Comparison of ENCODE assay signal across 12 mouse cellular contexts in the genomic region with DNA sequence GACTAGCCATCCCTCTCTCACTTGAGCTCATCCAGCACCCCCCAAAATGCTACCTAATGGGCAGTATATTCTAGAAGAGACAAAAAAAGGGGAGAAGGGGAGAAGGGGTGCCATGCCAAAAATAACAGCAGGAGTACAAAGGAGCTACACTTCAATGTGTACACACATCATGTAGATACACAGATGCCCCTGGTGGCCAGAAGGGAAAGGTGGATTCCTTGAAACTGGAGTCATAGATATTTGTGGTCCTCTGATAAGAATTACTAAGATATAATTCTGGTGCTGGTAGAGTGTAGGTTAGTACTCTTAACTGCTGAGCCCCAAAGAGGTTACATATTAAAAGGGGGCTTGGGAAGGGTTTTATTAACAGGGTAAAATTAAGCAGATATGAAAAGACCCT. TPM values are rescaled to one million over a fixed set of nuclear protein-coding genes. Genes with fewer than 3 reads are reported as not detected.
DNase-seq lines count a peak whose midpoint lies in the region; TF ChIP-seq lines count a peak whose summit lies in the region.
"Had no signal": no experiment of that assay in that cellular context is flagged by ENCODE, and none has a peak within 500 bp of the region (broad histone marks: within the 10 kb centered on the region; RNA-seq: fewer than 3 reads in every experiment).

No protein-coding gene starts in this region.

- TF ChIP-seq CTCF in heart, adult 2 months (IDR thresholded peaks at IDR 0.05) = peak; percentile 60
- TF ChIP-seq CTCF in cerebellum, adult 2 months (IDR thresholded peaks at IDR 0.05; ENCODE audit: borderline replicate concordance, insufficient read depth, low read depth, low read length) = no peak

- DNase-seq in heart, adult 2 months = no peak
- no peak for DNase-seq in heart, postnatal 36 days
- DNase-seq in retina, embryonic 14.5 days (ENCODE audit: low spot score) = peak; percentile 25
- no peak for DNase-seq in retina, postnatal 1 day
- DNase-seq in induced T-regulatory cell, adult 2 months (ENCODE audit: low read depth) = peak; percentile 36
- DNase-seq in embryo, embryonic 11 days = no peak
- DNase-seq in ovary, postnatal 14 days (ENCODE audit: low spot score) = no peak
- DNase-seq in cerebellum, adult 2 months = no peak
- DNase-seq: kidney, postnatal 10 days; right cerebral cortex, postnatal 25 days had no signal

- no peaks in the 10 kb centered on the region for H3K27me3 ChIP-seq in heart, adult 2 months (ENCODE audit: control insufficient read depth, insufficient read depth, low read length)
- no peaks in the 10 kb centered on the region for H3K27me3 ChIP-seq in cerebellum, adult 2 months (ENCODE audit: control insufficient read depth, insufficient read depth, low read length)

- intact Hi-C loops in heart, adult 2 months (cut with DNase I) = no loop called here
- intact Hi-C loops in heart, postnatal 36 days (cut with DNase I) = no loop called here

- H3K36me3 ChIP-seq in heart, adult 2 months (ENCODE audit: control insufficient read depth, insufficient read depth, low read length) = peaks cover 29% of the 10 kb centered on the region

- H3K4me3 ChIP-seq in heart, adult 2 months = no peak overlapping the region
- no peak overlapping the region for H3K4me3 ChIP-seq in cerebellum, adult 2 months (replicated peaks; ENCODE audit: insufficient read depth, low read depth, low read length)
- H3K4me3 ChIP-seq: hindbrain, embryonic 10.5 days had no signal

- TF ChIP-seq EP300 in heart, adult 2 months (IDR thresholded peaks at IDR 0.05; ENCODE audit: insufficient read depth, low read depth, low read length) = no peak

- no peak overlapping the region for H3K9ac ChIP-seq in heart, adult 2 months (ENCODE audit: low read depth, low read length)

- H3K79me2 ChIP-seq in heart, adult 2 months (replicated peaks; ENCODE audit: control insufficient read depth, insufficient read depth, low read length) = peaks cover 1% of the 10 kb centered on the region; the same call in 1 of the 2 replicates

- TF ChIP-seq POLR2A in heart, adult 2 months (IDR thresholded peaks at IDR 0.05; ENCODE audit: insufficient read depth, low read depth, low read length) = no peak
- TF ChIP-seq POLR2A in cerebellum, adult 2 months (IDR thresholded peaks at IDR 0.05; ENCODE audit: borderline replicate concordance, insufficient read depth, low read length) = no peak

- H3K27ac ChIP-seq in heart, adult 2 months = no peak overlapping the region
- H3K27ac ChIP-seq in cerebellum, adult 2 months (ENCODE audit: insufficient read depth, low read length) = no peak overlapping the region
- H3K27ac ChIP-seq: hindbrain, embryonic 10.5 days; macrophage had no signal

- peaks cover 1% of the 10 kb centered on the region for H3K4me1 ChIP-seq in heart, adult 2 months (ENCODE audit: control insufficient read depth, insufficient read depth, low read length)
- H3K4me1 ChIP-seq in cerebellum, adult 2 months (ENCODE audit: control insufficient read depth, insufficient read depth, low read length) = no peaks in the 10 kb centered on the region; the same call in none of the 2 replicates

RNA-seq across cellular contexts. Expression of a gene that starts 7.7 kb away (rescaled TPM):
- 100 to 1,000 TPM; 121 to 143 TPM for total RNA-seq in heart, adult 2 months (2021)
- polyA plus RNA-seq in heart, adult 2 months (2012; rRNA removed) = 26.5 and 51.2 TPM in 2 replicates
- 100 to 1,000 TPM; 120 to 123 TPM for total RNA-seq in heart, postnatal 36 days (2021)
- 56.1 and 58.3 TPM in 2 replicates for polyA plus RNA-seq in cerebellum, adult 2 months (2012; rRNA removed)

RNA-seq across cellular contexts. Expression of a gene that starts 52.9 kb away (rescaled TPM):
- 10 to 100 TPM in 1 of 2 experiments, 1 to 10 TPM in 1; 7.6 to 12.2 TPM for total RNA-seq in heart, adult 2 months (2021)
- polyA plus RNA-seq in heart, adult 2 months (2012; rRNA removed) = 4.1 and 6.8 TPM in 2 replicates
- total RNA-seq in heart, postnatal 36 days (2021) = 10 to 100 TPM in 1 of 2 experiments, 1 to 10 TPM in 1; 9.1 to 13.2 TPM
- polyA plus RNA-seq in cerebellum, adult 2 months (2012; rRNA removed) = 14.0 and 14.1 TPM in 2 replicates

RNA-seq across cellular contexts. Expression of a gene that starts 53.0 kb away (rescaled TPM):
- total RNA-seq in heart, adult 2 months (2021) = under 1 TPM in 1 of 2 experiments, not detected in 1; 0.16 TPM
- 0.18 TPM in 1 of 2 replicates, not detected in the other for polyA plus RNA-seq in heart, adult 2 months (2012; rRNA removed)
- not detected for total RNA-seq in heart, postnatal 36 days (2021)
- 0.69 and 0.71 TPM in 2 replicates for polyA plus RNA-seq in cerebellum, adult 2 months (2012; rRNA removed)
- polyA plus RNA-seq: macrophage had no signal

Comparison
In these comparisons a context has a peak if more than half of its experiments do, and no peak if none do; other contexts are left out.
1. DNase-seq: peak in retina, embryonic 14.5 days (single experiment) and induced T-regulatory cell, adult 2 months (single experiment); none in heart, adult 2 months (0 of 2), heart, postnatal 36 days (0 of 2), retina, postnatal 1 day (single experiment), embryo, embryonic 11 days (single experiment), ovary, postnatal 14 days (single experiment) and cerebellum, adult 2 months (0 of 2).